Mouse (Mus musculus) ES-Bruce4 (cell line): ENCODE measurements around the gene Med29. TPM values are rescaled to one million over a fixed set of nuclear protein-coding genes. Genes with fewer than 3 reads are reported as not detected.

Experiments
- H3K27ac ChIP-seq: 2 replicates; pipeline ENCODE4 v1.5.1; 2012; ENCODE audit warnings: low read length, inconsistent platforms; ENCODE audit not compliant: insufficient read depth
- H3K27me3 ChIP-seq: 2 replicates; pipeline ENCODE4 v1.6.1; 2012; ENCODE audit warnings: mild to moderate bottlenecking, low read length, inconsistent platforms; ENCODE audit not compliant: control insufficient read depth, poor library complexity, insufficient read depth, severe bottlenecking
- H3K36me3 ChIP-seq: 2 replicates; pipeline ENCODE4 v1.6.1; 2012; ENCODE audit warnings: inconsistent platforms, mild to moderate bottlenecking, low read length, moderate library complexity; ENCODE audit not compliant: control insufficient read depth, poor library complexity, insufficient read depth, severe bottlenecking
- H3K4me1 ChIP-seq: one replicate; pipeline ENCODE4 v1.8.1; 2011; ENCODE audit warnings: low read length; ENCODE audit not compliant: control insufficient read depth, insufficient read depth
- H3K4me3 ChIP-seq: 2 replicates; pipeline ENCODE4 v1.5.1; 2011; ENCODE audit warnings: low read depth, mild to moderate bottlenecking, low read length
- H3K9ac ChIP-seq: 2 replicates; pipeline ENCODE4 v1.6.1; 2012; ENCODE audit warnings: low read depth, mild to moderate bottlenecking, inconsistent platforms; ENCODE audit not compliant: poor library complexity, severe bottlenecking
- H3K9me3 ChIP-seq: replicated peaks from 2 replicates; pipeline ENCODE4 v1.6.1; 2012; ENCODE audit warnings: mild to moderate bottlenecking, low read length, inconsistent platforms; ENCODE audit not compliant: control insufficient read depth, poor library complexity, insufficient read depth, severe bottlenecking
- CTCF ChIP-seq: IDR thresholded peaks from one replicate; pipeline ENCODE4 v1.8.1; 2011; ENCODE audit warnings: low read depth, low read length
- EP300 ChIP-seq: IDR thresholded peaks from 2 replicates; pipeline ENCODE4 v1.6.1; 2011; ENCODE audit warnings: low read depth, low read length; ENCODE audit not compliant: insufficient read depth
- POLR2A ChIP-seq: IDR thresholded peaks from one replicate; pipeline ENCODE4 v1.8.1; 2011; ENCODE audit warnings: low read length; ENCODE audit not compliant: insufficient read depth
- polyA plus RNA-seq: library from polyadenylated mRNA; stranded (reverse); fragments of >200 nt; gene quantifications from 2 replicates; pipeline ENCODE4 v1.2.4, GENCODE M21; 2011; ENCODE audit warnings: low read depth; ENCODE audit not compliant: missing spikeins, insufficient read depth, insufficient read length

Med29 gene
- polyA plus RNA-seq, 1 experiment = 18.1 TPM

DNA sequence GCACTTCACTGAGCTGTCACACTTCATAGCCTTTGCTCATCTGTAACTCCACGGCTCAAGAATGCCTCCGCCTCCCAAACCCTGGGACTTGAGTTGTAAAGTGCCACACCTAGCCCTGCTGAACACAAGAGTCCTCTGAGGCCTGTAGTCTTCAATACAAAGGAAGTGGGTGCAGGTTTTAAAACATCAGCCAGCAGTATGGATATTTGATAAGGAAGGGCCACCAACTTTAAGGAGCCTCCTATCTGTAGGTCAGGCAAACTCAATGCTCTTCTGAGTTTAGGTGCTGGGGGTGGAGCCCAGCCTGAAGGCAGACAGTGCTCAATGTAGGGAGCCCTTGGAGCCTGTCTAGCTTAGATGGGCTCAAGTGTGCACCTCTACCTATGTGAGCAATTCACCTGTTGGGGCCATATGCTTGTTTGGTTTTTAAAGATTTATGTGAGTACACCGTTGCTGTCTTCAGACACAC lies 38.4 kb downstream of the Med29 start:
- H3K27me3 ChIP-seq = no peaks in the 10 kb centered on the region
- TF ChIP-seq POLR2A = no peak
- no peak for TF ChIP-seq CTCF
- no peak for TF ChIP-seq EP300
- H3K4me1 ChIP-seq = peaks cover 3% of the 10 kb centered on the region
- H3K9ac ChIP-seq = no peak overlapping the region
- no peaks in the 10 kb centered on the region for H3K9me3 ChIP-seq
- no peak overlapping the region for H3K27ac ChIP-seq
- peaks cover 32% of the 10 kb centered on the region for H3K36me3 ChIP-seq
- H3K4me3 ChIP-seq = no peak overlapping the region

DNA sequence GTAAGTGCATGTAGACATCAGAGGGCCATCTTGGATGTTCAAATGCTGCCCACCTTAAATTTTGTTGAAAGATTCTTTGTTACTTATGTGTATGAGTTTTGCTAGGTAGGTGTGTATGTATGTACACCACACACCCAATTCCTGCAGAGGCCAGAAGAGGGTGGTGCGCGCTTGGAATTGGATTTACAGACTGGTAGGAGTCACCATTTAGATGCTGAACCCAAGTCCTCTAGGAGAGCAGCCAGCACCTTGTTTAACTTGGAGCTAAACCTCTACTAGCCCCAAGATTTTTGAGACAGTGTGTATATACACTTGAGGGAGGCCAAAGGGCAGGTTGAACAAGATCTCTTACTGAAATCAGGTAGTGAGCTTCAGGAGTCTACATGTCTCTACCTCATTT lies 39.2 kb downstream of the Med29 start:
- Histone ChIP-seq H3K9me3 (no peaks in the 10 kb centered on the region), H3K4me1 (peaks cover 3% of the 10 kb centered on the region), H3K27me3 (no peaks in the 10 kb centered on the region), H3K27ac (peak overlapping the region; percentile 28; the same call in 1 of the 2 replicates), H3K4me3 (no peak overlapping the region), H3K36me3 (peaks cover 32% of the 10 kb centered on the region), H3K9ac (peak overlapping the region; percentile 22; the same call in 1 of the 2 replicates)
- TF ChIP-seq POLR2A (no peak), EP300 (no peak), CTCF (no peak)

DNA sequence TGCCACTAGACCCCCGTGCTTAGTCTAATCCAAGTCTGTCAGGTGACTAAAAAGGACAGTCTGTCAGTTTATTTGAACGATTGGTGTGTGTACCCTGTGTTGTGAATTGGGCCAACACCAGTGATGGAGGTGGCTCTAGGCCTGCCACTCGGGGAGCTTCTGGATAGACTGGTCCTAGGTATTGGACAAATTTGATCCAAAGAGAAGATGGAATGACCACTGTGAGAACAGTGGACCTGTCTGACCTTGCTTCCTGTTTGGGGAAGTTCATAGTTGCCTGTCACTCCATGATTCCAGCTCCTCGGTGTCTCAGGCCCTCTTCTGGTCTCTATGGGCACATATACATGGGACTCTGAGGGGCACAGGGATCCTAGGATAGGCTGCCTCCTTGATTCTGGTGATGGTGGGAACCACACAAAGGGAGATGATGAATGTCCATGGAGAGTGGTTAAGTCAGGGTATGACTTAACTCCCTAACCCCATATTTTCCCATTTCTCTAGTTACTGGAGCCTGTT lies 40.8 kb downstream of the Med29 start:
- H3K4me1 ChIP-seq = peaks cover 2% of the 10 kb centered on the region
- H3K36me3 ChIP-seq = peaks cover 32% of the 10 kb centered on the region
- H3K9me3 ChIP-seq = no peaks in the 10 kb centered on the region
- H3K27me3 ChIP-seq = no peaks in the 10 kb centered on the region
- H3K27ac ChIP-seq = peak overlapping the region; percentile 16
- H3K9ac ChIP-seq = peak overlapping the region; percentile 94
- TF ChIP-seq EP300 (no peak), POLR2A (no peak), CTCF (no peak)
- peak overlapping the region; percentile 98 for H3K4me3 ChIP-seq

DNA sequence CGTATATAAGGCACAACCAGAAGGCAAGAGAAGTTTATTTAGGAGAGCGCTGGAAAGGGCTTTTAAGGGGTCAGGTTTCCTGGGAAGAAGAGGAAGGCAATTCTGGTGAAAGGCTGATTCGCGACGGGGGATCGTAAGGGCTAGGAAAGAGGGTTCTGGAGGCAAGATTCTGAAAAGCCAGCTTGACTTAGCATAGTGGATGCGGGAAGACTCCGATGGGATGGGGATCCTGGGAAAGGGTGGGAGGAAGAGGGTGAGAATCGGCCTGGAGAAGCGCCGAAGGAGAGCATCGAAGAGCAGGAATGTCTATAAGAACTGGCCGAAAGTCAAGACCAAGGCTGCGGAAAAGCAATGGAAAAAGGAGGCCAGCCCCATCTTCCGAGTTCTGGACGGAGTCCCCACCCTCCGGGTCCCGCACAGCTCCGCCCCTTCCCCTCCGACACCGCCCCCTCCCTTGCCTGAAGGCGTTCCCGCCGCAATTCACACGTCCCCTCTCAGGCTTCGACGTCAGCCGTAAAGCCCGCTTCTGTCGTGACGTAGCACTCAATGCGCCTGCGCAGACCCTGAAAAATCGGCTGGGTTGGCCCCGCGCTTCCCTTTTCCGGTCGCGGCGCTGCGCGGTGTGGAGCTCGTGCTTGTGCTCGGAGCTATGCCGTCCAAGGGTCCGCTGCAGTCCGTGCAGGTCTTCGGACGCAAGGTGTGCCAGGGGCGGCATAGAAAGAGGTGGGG lies 42.2 kb downstream of the Med29 start, which contains the start of gene Rps16:
Rps16 (plus strand) TSS at position 498 of the 729 bp plus-strand sequence.
- Histone ChIP-seq H3K36me3 (peaks cover 32% of the 10 kb centered on the region), H3K4me3 (peak within 1 kb of the TSS; percentile 98), H3K9ac (peak within 1 kb of the TSS; percentile 94), H3K9me3 (no peaks in the 10 kb centered on the region), H3K27me3 (no peaks in the 10 kb centered on the region), H3K4me1 (no peaks in the 10 kb centered on the region), H3K27ac (peak within 1 kb of the TSS; percentile 86)
- TF ChIP-seq CTCF = no peak
- 0 out of 2 replicates have a peak, but pooled peaks have one; percentile 26 for TF ChIP-seq EP300
- peak; percentile 66 for TF ChIP-seq POLR2A

DNA sequence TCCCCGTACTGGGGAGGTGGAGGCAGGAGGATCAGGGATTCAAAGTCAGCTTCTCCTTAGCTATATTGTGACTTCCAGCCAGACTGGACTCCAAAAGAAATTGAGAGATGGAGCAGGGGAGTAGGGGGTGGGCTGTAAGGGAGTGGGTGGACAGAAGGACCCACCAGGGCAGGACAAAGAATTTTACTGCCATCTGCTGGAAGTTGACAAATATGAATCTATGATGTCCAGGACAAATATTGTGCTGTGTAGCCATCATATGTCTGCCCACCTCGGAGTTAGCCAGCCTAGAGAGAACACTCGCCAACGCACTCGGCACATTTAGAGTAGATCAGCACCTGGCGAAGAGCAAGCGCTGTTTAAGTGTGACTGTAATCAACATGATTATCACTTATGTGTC lies 43.9 kb downstream of the Med29 start:
- no peaks in the 10 kb centered on the region for H3K4me1 ChIP-seq
- H3K9ac ChIP-seq = no peak overlapping the region
- H3K27me3 ChIP-seq = no peaks in the 10 kb centered on the region
- H3K36me3 ChIP-seq = peaks cover 24% of the 10 kb centered on the region
- H3K27ac ChIP-seq = no peak overlapping the region
- no peaks in the 10 kb centered on the region for H3K9me3 ChIP-seq
- no peak for TF ChIP-seq EP300
- peak; percentile 7 for TF ChIP-seq CTCF
- no peak overlapping the region for H3K4me3 ChIP-seq

DNA sequence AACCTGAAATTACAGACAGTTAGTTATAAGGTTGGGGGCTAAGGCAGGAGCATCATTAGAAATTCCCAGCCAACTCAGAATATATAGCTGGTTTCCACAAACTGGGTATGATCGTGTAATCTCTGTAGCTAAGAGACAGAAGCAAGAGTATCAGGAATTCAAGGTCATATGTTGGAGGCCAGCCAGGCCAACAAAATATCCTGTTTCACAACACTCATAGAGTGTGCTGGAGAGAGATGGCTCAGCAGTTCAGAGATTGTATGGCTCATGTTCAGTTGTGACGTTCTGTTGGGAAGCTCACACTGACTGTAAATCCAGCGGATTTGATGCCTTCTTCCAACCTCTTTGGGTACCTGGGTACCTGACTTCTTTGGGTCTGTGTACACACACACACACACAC lies 44.8 kb downstream of the Med29 start:
- Histone ChIP-seq H3K36me3 (peaks cover 16% of the 10 kb centered on the region), H3K9me3 (no peaks in the 10 kb centered on the region), H3K9ac (no peak overlapping the region), H3K27ac (no peak overlapping the region), H3K4me3 (no peak overlapping the region), H3K27me3 (no peaks in the 10 kb centered on the region), H3K4me1 (no peaks in the 10 kb centered on the region)
- TF ChIP-seq EP300 (no peak), POLR2A (no peak), CTCF (no peak)
